Mouse (Mus musculus) erythroid progenitor cell, adult 5-6 weeks (primary cell): ENCODE results near the gene Rab6a. TPM values are rescaled to one million over a fixed set of nuclear protein-coding genes. Genes with fewer than 3 reads are reported as not detected.
"Not testable (repeated sequence)": the region's sequence is repeated elsewhere in the genome, so short reads cannot be mapped to it uniquely, and the experiment has no call there.

ENCODE experiments used
- ATAC-seq: replicated peaks from 2 replicates; pipeline ENCODE4 v1.8.0; 2016; ENCODE audit warnings: moderate number of reproducible peaks, mild to moderate bottlenecking, moderate TSS enrichment, inconsistent platforms; ENCODE audit not compliant: poor library complexity, low FRiP score, severe bottlenecking
- total RNA-seq, 2 experiments: library from RNA; stranded (forward) in 1 of 2; stranded (reverse) in 1 of 2; fragments of 150-400 nt in 1 of 2; fragments of 186-747, 209-891 nt in 1 of 2; gene quantifications; 2 replicates each; pipeline versions ENCODE4 v1.2.3 to v1.2.4; 2015 to 2017; ENCODE audit warnings: low replicate concordance in 2 of 2

Gene Rab6a
- 93.0 and 120 TPM in 2 replicates for total RNA-seq (2015; ENCODE audit: low replicate concordance)
- total RNA-seq (2017; ENCODE audit: low replicate concordance), result 115 and 117 TPM in 2 replicates

- peak; percentile 92 for ATAC-seq
These were observed at the start of gene Rab6a for GRCm38 (mm10) chr7:100607214-100608129. Gene Rab6a, plus strand, starts transcription at chr7:100607410.

DNA sequence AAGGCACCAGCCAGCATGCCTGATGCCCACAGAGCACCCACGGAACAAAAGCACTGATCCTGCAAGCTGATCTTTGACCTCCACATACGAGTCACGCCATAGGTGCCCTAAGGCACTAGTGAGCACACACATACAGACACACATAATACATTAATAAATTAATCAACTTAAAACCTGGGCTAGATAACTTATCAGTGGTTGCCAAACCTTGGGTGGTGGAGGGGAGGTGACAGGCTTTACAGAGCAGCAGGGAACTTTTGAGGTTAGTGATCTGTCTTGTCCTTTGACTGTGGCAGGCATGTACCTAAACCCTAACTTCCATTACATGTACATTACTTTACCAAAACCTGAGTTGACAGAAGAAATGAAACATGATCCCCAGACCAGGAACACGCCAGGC is 47.9 kb upstream of the Rab6a start:
- ATAC-seq, result peak; percentile 89

GRCm38 (mm10) chr7:100561861-100562587 is 45.2 kb upstream of the Rab6a start:
- ATAC-seq, result no peak

DNA sequence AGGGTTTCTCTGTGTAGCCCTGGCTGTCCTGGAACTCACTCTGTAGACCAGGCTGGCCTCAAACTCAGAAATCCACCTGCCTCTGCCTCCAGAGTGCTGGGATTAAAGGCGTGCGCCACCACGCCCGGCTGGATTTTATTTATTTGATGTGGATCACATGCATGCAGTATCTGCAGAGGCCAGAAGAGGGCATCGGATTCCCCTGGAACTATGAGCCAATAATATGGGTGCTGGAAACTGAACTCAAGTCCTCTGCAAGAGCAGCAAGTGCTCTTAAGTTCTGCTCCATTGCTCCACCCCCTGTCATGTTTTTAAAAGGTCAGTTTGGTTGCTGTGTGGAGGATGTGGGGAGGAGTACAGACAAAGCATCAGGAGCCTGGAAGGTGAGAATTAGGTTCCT is 40.0 kb upstream of the Rab6a start:
- not testable (repeated sequence) for ATAC-seq

GRCm38 (mm10) chr7:100569907-100570306 is 37.3 kb upstream of the Rab6a start:
- ATAC-seq, result peak; percentile 32

DNA sequence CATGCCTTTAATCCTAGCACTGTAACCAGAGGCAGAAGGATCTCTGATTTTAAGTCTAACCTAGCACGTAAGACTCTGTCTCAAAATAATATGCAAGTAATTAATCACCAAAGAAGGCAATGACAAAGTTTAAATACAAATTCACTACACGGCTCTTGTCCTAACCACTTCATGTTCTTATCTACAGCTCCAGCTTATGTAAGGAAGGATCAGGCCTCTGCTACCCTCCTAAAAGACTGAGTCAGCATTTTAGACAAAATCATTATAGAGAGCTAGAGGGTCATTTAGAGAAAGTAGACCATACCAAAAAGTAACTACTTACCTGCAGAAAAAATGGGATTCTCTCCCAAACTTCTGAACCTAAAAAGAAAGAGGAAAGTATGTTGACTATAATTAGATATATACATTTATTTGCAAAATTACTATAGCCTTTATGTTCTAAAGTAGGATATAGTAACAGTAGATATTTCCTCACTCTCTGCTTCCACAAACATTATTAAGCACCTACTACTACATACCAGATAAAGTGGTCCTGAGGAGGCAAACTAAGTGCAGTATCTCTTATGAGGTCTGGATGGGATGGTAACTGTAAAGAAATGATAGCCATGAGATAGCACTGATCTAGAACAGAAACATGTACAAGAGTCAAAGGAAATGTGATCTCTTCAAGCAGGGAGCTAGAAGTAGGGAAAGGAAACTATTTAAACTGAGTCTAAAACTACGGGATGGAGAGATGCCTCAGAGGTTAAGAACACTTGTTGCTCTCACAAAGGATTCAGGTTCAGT is 36.1 kb upstream of the Rab6a start:
- peak; percentile 88 for ATAC-seq

- no peak for ATAC-seq
These were observed 35.1 kb upstream of the Rab6a start for GRCm38 (mm10) chr7:100572061-100572460.

- no peak for ATAC-seq
These were observed 34.5 kb upstream of the Rab6a start for GRCm38 (mm10) chr7:100572704-100573103.

DNA sequence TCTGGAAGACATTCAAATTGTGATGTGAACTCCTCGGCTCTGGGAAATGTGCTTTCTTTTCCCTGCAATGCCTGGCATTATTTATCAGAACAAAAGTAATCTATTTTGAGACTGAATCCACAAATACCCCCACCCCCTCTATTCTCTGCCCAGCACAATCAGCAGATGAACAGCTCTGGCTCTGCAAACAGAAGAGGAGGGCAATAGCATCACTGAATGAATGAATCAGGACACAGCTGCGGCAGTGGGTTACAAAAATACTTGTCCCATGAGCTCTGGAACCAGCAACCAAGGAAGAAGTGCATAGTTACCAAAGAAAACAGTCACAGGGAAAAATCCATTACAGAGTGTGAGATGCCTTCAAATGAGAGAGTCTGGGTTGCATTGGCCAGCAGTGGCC is 28.4 kb upstream of the Rab6a start:
- ATAC-seq, result no peak

GRCm38 (mm10) chr7:100582235-100582634 is 25.0 kb upstream of the Rab6a start:
- no peak for ATAC-seq

DNA sequence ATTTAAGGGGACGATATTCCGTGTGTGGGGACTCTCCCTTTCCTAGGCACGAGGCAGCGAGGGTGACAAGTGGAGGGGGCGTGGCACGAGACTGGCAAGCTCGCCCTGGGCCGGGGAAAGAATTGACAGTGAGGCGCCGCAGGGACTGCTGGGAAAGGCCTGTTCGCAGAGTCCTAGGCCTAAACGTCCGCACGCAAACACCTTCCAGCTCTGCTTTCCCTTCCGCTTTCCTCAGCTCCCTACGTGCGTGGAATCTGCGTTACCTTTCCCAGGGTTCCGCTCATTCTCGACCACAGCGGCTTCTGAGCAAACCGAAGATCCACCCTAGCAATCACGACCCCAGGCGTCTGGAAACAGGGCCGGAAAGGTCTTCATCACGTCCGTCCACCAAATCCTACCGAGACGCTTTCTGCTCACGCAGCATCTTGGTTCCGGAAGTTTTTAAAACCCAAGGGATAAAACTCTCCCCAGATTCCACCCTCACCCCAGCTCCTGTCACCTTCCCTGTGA is 24.4 kb upstream of the Rab6a start:
- ATAC-seq, result peak; percentile 99

GRCm38 (mm10) chr7:100589816-100590215 is 17.4 kb upstream of the Rab6a start:
- no peak for ATAC-seq

- no peak for ATAC-seq
These were observed 16.7 kb upstream of the Rab6a start for GRCm38 (mm10) chr7:100590504-100590844.

GRCm38 (mm10) chr7:100590845-100591521 is 16.2 kb upstream of the Rab6a start:
- peak; percentile 87 for ATAC-seq

- no peak for ATAC-seq
These were observed 15.7 kb upstream of the Rab6a start for GRCm38 (mm10) chr7:100591522-100591852.

GRCm38 (mm10) chr7:100593349-100593748 is 13.9 kb upstream of the Rab6a start:
- ATAC-seq, result no peak

DNA sequence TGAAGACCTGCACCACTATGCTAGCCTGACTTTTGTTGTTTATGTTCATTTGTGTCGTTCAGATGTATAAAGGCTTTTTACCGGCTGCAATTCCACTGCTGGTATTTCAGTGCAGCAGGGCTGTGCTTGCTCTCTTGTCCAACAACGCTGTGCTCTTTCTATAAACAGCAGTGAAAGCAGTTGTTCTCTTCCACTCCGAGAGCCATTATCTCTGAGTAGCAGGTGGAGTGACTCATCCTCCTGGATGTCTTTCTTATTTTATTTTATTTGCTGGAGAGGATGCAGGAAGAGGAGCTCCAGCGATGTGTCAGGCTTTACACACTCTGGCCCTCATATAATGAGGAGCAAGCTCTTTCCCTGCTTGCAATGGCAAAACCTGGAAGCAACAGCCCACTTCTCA is 7.0 kb upstream of the Rab6a start:
- no peak for ATAC-seq

DNA sequence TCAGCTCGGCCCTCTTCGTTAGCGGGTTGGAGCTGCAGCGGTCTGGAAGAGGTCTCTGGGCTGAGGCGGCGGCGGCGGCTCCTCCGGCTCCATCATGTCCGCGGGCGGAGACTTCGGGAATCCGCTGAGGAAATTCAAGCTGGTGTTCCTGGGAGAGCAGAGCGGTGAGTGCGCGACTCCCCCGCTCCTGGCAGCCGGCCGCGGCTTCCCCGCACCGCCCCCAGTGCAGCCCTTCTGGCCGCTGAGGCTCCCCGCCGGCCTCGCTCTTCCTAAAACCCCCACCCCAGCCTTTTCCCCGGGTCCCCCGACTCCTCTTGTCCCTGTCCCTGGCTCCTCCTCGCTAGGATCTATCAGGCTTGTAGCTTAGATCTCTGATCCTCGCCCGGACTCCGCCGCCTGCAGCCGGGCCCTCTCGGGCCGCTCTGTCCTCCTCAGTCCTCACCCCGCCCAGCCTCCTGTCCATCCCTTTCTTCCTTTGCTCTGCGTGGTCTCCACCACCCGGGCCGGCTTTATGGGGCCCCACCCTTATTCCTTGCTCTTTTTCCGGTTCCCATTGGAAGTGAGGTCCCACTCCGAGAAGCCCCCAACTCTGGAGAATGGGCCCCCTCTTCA is 1.0 kb downstream of the Rab6a start, which contains the start of gene Mrpl48:
Gene Mrpl48 (minus strand): TSS at position 172 of the 612 bp plus-strand sequence.
- peak; percentile 54 for ATAC-seq

DNA sequence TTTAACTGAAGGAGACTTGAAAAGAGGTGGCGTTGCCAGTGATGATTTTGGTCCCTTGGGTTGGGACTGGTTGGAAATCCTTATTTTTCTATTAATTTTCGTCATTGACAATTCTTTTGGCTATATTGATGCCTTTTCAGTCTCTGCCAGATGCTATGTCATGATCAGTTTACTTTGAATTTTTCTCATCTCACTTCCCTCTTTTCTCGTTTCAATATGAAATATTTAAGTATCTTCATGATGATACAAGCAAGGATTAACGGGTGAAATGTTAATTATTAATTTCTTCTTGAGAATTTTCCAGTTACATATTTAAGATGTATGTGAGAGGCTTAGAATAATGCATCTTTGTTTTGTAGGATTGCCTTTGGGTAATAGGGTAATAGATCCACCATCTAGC is 1.7 kb downstream of the Rab6a start:
- ATAC-seq, result no peak
